Mouse (Mus musculus) heart, postnatal 4 days (tissue): ENCODE results near the gene Magi2. TPM values are rescaled to one million over a fixed set of nuclear protein-coding genes. Genes with fewer than 3 reads are reported as not detected.
A peak's percentile ranks its signal among the peaks of the same experiment; 100 is the strongest.
"Not testable (repeated sequence)": the region's sequence is repeated elsewhere in the genome, so short reads cannot be mapped to it uniquely, and the experiment has no call there.

Experiments used
- DNase-seq: peaks from one replicate; pipeline ENCODE4 v3.0.0; 2021
- total RNA-seq, 2 experiments: library from RNA; stranded (reverse); gene quantifications; 2 replicates each; pipeline ENCODE4 v1.2.3; 2021

Gene Magi2
- total RNA-seq, 2 experiments from 2014 or later = 2.0 to 3.8 TPM

DNA sequence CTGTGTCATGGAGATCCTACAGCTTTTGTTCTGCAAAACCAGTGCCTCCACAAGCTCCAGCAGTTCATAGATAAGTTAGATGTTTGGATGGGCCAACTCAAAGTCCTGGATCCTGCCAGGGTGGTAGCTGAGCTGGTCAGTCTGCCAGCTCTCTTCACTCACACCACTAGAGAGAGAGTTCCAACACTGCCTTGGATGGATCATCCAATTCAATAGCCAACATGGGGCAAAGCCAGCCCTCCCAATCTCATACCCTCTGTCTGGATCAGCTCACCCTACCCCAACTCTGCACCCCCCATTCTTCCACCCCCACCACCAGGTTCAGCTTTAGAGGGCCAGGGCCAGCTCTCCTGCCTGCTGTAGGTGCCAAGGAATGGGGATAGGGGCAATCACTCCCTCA lies 235.7 kb downstream of the Magi2 start:
- DNase-seq = no peak

GRCm38 (mm10) chr5:19465383-19465782 lies 238.5 kb downstream of the Magi2 start:
- DNase-seq = no peak

DNA sequence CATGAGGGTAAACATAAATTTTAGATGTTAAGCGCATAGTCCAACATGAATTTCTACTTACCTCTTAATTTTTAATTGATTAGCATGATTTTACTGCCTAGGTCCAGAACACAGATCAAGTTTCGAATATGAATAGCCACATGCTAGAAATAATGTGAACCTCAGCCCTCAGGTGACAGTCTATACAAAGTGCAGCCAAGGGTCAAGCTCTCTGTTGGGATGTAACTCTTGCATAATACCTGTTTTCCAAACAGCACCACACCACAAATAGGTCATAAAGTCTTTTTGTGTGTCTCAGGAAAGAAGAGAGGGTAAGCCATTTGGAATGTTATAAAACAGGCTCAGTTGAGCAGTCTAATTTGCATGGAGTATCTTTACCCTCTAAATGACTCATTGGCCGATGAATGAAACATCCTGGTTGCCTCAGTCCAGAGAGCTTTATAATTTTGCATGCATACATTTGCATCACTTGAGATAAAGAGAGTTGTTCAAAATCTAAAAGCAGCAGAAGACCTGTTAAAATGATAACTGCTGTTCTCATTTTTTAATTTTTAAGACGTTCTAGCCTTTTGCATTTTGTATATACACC lies 246.1 kb downstream of the Magi2 start:
- DNase-seq = no peak

- DNase-seq = peak; percentile 76
Observed at GRCm38 (mm10) chr5:19482981-19483380, 256.1 kb downstream of the Magi2 start.

DNA sequence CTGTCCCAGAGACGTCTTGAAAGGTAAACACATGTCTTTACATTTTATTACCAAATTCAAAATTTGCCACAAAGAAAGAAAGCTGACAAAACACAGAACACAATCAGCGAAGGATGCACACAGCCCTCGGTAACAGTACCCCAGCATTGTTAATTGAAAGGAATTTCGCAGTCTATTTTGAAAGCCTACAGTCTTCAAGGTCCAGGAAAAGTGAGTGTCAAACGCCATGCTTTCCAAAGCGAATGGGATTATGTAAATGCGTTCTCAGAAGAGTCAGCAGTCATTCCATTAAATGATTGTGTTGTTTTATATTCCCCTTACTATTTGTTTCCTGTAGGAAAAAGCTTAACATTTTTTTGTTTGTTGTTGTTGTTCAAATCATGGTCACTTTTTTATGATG lies 261.1 kb downstream of the Magi2 start:
- DNase-seq = no peak

DNA sequence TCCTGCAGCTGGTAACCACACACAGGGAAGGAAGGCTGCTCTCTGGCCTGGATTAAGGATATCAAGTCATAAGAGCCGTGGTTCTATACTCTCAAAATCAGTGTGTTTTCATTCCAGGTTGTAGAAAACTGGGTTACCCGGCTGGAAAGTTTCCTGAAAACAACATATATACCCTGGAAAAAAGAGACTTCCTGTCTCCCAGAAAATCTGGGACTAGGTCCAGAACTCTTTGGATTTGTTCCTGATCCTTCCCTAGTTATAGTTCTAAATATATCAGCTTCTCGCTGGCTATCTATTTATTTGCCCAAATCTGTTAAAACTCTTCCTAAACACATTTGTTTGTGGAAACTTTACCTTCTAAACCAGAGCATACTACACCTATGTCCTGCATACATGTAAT lies 274.2 kb downstream of the Magi2 start:
- DNase-seq = no peak

- DNase-seq = peak; percentile 5
Observed at GRCm38 (mm10) chr5:19522168-19522567, 295.3 kb downstream of the Magi2 start.

DNA sequence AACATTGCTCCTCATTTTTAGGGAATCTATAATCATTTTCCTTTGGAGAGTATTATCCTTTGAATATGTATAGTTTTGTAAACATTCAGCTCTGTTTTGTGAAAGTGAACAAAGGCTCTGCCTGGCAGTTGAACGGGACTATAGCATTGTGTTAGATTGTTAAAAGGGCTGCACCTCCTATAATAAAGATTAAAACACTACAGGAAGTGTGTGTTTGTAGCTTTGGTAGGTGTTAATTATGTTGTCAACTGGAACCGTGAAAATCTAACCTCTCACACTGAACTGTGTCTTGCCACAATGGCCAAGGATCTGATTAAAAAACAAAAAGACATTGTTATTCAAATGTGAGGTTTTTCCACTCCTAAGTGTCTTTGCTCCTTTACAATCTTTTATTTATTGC lies 312.5 kb downstream of the Magi2 start:
- DNase-seq = no peak

DNA sequence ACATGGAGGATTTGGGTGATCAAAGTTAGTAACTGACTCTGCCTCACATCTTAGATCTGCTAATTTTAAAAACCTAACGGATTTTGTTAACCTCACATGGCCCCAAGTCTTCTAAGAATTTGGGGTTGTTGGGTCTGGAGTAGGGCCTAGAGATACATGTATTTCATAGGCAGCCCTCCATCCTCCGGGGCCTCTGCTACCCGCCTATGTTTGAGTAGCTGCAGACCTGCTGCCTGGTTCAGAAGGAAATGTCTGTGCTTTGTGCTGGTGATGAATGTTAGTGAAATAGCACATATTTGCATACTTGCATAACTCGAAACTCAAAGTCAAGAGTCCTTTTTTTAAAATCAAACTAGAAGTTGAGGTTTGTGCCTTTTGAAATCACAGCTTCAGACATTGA lies 319.6 kb downstream of the Magi2 start:
- DNase-seq = no peak

- DNase-seq = no peak
Observed at GRCm38 (mm10) chr5:19546900-19547299, 320.1 kb downstream of the Magi2 start.

- no peak for DNase-seq
Observed at GRCm38 (mm10) chr5:19553510-19553909, 326.7 kb downstream of the Magi2 start.

DNA sequence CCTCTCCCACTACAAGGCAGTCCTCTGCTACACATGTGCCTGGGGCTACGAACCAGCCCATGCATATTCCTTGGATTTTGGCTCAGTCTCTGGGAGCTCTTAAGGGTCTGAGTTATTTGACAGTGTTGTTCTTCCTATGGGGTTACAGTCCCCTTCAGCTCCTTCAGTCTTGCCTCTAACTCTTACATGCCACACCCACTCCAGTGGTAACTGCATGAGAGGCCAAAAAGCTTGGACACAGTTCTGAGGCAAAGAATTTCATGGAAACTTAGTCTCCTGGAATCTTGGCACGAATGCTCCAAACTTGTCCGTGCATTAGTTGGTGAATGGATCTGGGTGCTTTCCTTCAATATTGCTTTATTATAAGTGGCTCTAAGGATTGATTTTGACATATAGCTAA lies 338.8 kb downstream of the Magi2 start:
- no peak for DNase-seq

DNA sequence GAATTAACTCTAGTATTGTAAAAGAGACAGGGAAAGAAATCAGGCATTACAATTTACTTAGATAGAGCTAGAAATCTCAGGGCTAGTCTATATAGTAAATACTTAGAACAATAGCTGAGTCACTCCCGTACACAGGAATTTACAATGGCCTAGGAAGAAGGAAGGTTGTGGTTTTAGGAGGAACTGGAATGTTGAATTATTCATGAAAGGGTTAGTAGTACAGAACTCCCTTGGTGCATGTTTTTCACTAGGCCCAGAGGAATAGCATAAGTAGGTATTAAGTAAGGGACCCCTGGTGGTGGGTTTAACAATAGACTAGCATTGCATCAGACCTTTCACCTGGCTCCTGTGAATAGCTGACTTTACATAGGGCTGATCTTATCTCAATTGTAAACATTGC lies 339.3 kb downstream of the Magi2 start:
- not testable (repeated sequence) for DNase-seq

DNA sequence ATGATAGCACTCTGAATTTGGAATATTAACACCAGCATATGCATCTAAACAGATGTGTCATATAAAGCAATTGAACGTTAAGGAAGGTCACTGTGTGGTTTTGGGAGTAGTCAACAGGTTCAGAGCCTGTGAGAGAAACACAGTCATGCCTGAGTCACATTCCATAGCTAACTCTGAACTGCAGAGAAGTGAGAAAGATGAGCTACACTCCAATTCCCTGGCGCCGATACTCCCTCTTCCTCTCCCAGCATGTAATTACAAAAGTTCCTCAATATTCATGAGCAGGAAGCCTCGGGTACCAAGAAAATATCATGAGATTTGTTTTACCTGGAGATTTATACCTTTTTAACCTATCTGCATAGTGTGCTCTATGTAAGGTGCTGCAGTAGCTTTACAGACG lies 380.9 kb downstream of the Magi2 start:
- DNase-seq = no peak

DNA sequence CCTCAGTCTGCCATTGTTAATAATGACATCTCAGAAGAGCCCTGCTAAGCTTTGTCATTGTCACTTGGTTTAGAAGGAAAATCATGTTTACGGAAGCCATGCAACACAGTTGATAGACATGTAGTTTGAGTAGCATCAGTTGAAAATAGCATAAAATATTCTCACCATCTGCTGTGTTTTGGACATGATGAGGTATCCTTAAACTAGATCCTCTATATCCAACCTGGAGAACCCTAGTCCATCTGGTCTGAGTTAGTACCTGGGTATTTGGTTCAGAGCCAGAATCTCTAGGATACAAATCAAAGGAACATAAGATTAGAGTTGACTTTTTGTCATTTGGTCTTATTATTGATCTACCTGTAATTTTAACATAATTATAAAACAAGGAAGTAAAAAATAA lies 385.0 kb downstream of the Magi2 start:
- DNase-seq = no peak

- DNase-seq = no peak
Observed at GRCm38 (mm10) chr5:19621678-19622077, 394.8 kb downstream of the Magi2 start.

DNA sequence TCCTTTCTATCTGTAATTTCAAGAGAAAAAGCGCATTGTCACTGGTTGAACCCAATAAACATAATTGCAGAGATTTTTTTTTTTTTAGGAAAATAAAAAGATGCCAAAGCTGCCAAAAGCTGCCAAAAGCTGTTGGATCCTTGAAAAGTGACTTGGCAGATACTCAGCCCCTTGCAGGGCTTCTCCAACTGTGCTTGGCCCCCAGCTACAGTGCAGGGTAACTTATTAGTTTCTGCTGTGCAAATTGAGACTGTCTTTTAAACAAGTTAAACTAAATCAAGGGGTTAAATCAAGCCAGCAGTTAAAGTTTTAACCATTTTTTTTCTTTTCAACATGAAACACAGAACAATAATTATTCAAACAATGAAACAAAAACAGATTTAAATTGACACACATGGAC lies 407.1 kb downstream of the Magi2 start:
- no peak for DNase-seq

- no peak for DNase-seq
Observed at GRCm38 (mm10) chr5:19637789-19638188, 411.0 kb downstream of the Magi2 start.

GRCm38 (mm10) chr5:19655986-19656385 lies 429.1 kb downstream of the Magi2 start:
- no peak for DNase-seq

DNA sequence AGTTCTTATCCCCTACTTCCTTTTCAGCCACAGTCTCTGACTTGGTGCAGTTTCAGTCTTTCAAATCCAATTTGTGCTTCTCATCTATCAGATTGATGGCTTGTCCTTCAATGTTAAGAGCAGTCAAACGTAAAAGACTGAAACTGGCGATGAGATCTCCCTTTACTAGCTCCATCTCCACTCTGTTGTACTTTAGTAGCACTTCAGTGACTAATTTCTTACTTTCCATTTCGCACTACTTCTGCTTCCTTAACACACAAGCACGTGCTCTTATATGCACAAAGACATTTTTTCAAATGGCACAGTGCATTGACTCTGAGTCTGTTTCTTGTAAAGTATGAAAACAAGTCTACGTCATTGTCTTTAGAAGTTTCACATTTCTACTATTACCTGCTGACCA lies 439.6 kb downstream of the Magi2 start:
- no peak for DNase-seq

GRCm38 (mm10) chr5:19717296-19717695 lies 490.5 kb downstream of the Magi2 start:
- DNase-seq = no peak

- DNase-seq = no peak
Observed at GRCm38 (mm10) chr5:19726277-19726676, 499.4 kb downstream of the Magi2 start.

DNA sequence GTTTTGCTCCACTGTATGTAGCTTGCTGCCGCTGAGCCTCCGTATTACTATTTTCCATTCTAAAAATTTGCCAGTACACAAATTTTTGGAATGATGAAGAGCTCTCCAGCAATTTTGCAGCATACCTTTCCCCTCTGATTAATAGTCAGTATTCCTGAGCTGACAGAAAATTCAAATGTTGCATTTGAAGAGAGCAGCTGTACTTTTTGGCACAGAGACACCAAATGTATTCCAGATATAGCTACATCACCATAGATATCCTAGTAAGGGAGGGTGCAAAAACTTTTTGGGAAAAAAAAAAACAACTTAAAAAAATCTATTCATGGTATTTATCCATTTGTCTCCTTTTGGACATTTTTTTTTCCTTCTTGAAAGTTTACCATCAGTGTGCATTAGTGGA lies 518.5 kb downstream of the Magi2 start:
- DNase-seq = no peak

- DNase-seq = no peak
Observed at GRCm38 (mm10) chr5:19745916-19746315, 519.1 kb downstream of the Magi2 start.

DNA sequence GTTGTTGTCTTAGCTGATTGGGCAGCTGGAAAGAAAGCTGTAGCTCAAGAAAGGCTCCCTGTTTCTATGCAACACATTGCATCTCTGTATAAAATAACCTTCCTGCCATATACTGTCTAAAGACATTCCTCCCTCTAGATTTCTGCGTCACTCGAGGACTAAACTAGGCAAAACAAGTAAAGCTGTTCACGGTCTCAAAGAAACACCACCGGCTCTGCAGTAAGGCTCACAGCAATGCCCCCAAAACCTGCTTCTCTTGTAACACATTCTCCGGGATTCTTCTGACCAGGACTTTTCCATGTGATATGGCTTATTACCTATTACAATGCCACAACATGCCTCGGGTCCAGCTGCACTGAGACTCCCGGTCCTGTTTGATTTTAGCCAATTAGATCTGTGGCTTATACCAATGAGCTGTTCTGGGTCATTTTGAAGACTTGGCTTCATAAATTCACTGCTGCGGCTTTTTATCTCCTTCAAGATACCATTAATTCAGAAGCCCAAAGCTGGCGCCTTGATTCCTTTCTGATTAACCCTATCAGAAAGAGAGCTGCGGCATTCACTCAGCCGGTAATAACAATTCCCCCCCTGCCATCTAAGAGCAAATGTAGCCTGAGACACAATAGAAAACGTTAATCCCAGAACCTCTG lies 520.2 kb downstream of the Magi2 start:
- DNase-seq = no peak
